Mouse (Mus musculus): ENCODE results near the gene Aspscr1. TPM values are rescaled to one million over a fixed set of nuclear protein-coding genes. Genes with fewer than 3 reads are reported as not detected.
"Not testable (repeated sequence)": the region's sequence is repeated elsewhere in the genome, so short reads cannot be mapped to it uniquely, and the experiment has no call there.

Aspscr1 gene
- total RNA-seq, 2 experiments from 2014 or later: 62.6 to 77.7 TPM

DNA sequence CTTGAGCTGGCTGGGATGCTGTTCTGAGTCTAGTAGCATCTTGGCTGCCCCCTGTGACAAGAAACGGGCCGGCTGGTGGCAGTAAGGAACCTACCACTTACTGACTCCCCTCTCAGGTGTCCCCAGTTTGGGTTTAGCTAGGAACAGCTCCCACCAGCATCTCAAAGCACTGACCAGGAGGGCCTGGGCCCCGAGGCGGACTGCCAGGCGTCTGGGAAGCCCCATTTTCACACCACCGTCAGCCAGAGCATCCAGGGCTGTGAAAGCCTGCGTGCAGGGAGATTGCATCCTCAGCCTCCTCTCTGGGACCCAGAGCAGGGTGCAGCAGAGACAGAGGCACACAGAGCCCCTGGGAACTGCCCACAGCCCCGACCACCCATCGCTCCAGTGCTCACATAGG lies 31.5 kb upstream of the Aspscr1 start:
- no peak for DNase-seq (ENCODE audit: low spot score in 2 of 2)

DNA sequence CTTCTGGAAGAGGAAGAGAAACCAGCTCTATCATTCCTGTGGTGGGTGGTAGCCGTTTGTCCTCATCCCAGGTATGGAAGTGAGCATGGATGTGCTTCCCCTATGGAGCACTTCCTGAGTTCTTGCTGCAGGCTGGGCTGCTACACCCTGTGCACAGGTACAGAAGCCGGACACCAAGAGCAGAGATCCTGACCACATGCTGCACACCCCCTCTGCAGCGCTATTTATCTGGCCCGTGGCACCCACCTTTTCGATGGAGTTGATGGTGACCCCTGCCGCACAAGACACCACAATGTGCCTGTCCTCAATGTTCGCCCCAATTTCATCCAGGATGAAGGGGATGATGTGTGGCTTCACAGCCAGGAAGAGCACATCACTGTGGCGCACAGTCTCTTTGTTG lies 30.9 kb upstream of the Aspscr1 start:
- DNase-seq (ENCODE audit: low spot score in 2 of 2): no peak

DNA sequence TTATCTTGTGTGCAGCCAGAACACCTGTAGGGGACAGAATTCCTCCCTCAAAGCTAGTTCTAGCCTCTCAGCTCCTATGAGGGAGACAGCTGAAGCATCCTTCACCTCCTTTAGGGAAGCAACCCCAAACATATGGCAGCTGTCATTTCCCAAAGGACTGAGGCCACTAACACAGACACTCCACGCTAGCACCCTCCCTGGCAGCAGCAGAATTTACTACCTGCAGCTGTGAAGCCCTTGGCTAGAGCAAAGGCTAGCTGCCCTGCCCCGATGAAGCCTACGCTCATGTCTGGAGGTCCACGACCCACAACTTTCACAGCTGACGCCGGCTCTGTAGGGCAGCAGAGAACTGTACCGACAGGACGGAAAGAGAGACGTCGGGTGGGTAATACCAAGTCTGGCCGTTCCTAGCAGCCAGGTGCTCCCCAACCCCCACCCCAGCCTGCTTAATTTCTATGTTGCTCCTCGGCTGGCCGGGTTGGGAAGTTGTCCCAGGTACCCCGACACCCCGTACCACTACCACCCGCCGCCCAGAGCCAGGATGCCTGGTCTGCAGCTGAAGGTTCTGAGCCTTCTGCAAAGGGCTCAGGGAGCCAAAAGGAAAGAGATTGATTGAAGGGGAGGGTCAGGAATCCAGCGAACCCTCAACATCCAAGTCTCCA lies 29.7 kb upstream of the Aspscr1 start:
- DNase-seq (ENCODE audit: low spot score in 2 of 2): no peak

DNA sequence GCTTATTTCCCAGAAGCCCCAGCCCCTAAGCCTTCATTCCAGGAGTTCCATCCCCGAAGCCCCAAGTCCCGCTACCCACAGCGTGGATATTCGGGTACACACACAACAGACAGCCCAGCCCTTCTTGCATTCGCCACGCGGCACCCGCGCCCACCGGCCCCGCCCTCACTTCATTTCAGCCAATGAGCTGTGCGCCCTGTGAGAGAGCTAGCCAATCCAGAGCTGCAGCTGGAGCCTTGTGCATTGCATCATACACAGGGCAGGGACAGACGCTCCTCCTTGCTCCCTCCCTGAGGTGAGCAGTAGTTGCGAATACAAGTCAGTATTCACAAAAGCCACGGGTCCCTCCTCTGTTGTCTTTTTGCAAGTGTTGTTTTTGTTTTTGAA lies 29.2 kb upstream of the Aspscr1 start, which contains the start of gene Pycr1:
Gene Pycr1, minus strand, starts transcription at position 169 of the 387 bp plus-strand sequence.
- DNase-seq (ENCODE audit: low spot score in 2 of 2): peak; percentile 85 to 89

DNA sequence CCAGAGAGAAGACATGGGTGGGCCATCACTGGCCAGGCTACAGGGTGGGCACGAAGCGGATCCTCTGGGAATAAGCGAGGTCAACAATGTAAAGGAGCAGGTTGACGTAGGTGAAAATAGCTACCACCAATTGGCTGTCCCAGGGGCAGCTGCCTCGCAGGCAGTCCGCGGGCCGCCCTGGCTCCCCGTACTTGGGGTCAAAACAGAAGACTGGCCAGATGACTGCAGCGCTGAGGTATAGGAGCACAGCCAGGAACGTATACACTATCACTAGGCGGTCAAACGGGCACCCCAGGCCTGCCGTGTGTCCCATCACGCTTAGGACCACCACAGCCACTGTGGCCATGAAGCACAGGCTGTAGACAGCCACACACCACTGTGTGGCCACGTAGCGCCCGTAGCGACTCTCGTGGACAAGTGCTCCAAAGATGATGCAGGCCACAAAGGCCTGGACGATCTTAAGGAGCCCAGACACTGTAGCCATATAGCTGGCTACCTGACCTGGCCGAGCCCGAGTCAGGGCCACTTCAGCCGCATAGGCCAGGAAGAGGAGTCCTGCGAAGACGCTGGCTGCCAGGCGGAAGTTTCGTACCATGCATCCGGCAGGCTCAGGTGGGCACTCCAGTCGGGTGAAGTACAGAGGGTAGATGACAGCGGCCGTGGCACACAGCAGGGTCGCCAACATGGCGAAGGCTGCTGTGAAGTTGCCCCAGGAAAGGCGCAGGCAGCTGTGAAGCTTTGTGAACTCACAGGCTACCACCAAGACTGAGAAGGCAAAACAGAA lies 25.5 kb upstream of the Aspscr1 start:
- no peak for DNase-seq (ENCODE audit: low spot score in 2 of 2)

DNA sequence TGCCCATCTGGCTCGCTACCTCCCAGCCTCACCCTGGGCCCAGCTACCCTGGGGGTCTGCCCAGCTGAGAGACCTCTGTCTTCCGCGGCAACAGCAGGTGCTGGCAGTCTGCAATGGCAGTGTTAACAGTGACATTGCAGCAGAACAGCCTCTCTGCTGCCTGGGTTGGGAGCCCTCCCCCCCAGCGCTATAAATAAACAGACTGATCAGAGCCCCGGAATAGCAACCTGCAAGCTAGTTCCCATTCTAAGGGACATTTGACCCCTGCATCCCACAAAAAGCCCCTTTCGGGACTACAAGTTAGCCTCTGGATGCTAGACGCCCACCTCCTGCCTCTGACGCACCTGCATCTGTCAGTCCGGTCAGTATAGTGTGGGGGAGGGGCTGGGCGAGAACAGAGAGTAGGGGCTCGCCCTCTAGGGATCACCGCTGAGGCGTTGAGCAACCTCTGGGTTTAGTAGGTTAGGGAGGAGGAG lies 24.7 kb upstream of the Aspscr1 start, which contains the start of gene Myadml2:
Gene Myadml2, minus strand, starts transcription at position 158 of the 476 bp plus-strand sequence.
- DNase-seq (ENCODE audit: low spot score in 2 of 2): no peak

DNA sequence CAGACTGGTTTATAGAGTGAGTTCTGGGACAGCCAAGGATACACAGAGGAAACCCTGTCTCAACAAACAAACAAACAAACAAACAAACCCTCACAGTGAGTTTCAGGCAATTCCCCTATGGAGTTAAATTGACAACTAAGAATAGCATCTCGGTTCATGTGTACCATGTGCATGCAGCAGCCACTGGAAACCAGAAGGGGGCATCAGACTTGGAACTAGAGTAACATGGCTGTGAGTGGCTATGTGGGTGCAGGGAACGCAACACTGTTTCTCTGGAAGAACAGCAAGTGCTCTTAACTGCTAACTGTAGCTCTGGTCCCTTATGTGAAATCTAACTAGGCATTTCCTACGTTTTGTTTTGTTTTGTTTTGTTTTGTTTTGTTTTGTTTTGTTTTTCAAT lies 20.9 kb upstream of the Aspscr1 start:
- no peak for DNase-seq (ENCODE audit: low spot score in 2 of 2)

DNA sequence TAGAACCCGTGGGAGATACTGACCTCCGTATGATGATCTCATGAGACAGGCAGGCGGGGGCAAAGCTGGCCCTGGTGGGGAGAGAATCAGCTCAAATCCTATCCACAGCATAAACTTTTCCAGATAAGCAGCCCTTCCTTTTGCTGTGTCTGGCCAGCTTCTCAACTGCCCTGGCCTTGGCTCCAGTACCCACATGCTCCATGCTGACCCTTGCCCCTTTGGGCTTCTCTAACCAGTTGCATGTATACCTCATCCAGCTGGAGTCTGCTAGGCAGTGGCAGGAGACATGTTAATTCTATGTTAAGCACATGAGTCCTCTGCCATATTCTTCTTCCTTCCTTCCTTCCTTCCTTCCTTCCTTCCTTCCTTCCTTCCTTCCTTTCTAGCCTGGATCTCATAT lies 18.0 kb upstream of the Aspscr1 start:
- no peak for DNase-seq (ENCODE audit: low spot score in 2 of 2)

DNA sequence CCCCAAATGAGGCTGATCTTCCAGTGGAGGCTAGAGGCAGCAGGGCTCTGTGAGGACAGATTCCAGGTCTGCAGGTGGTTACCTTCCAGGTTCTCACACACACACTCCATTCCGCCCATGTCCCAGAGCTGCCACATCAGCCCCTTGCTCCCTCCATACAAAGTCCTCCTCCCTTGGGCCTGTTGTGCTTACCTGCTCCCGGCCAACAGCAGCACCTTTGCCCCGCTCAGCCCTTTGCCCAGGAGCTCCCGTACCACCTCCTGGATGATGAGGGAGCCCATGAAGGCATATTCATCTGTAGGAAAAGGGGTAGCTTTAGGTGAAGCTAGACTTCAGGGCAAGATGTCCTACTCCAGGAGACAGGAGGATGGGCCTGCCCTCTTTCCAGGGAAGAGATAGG lies 15.5 kb upstream of the Aspscr1 start:
- DNase-seq (ENCODE audit: low spot score in 2 of 2): no peak

DNA sequence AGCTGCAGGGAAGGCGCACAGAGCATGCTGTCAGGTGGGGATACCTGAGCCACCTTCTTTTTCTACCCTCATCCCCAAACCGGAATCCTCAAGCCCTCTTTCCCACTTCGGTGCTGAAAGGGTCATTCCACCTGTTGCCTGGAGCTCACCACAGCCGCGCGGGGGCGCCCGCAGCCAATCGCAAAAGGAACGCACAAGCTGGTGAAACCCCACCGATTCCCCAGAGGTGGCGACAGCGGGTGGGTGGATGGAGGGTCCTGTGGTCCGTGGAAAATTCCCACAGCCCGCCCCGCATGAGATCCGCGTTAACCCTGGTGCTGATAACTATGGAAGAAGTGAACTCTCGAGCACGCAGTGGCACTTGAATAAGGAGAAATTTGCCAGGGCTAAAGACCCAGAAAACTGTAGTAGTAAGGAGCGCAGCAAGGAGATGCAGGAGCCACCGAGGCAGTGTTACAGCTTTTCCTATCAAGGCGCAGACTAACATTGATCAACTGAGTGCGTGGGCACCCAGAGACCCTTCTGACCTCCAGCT lies 13.8 kb upstream of the Aspscr1 start:
- DNase-seq (ENCODE audit: low spot score in 2 of 2): peak; percentile 78 to 82

DNA sequence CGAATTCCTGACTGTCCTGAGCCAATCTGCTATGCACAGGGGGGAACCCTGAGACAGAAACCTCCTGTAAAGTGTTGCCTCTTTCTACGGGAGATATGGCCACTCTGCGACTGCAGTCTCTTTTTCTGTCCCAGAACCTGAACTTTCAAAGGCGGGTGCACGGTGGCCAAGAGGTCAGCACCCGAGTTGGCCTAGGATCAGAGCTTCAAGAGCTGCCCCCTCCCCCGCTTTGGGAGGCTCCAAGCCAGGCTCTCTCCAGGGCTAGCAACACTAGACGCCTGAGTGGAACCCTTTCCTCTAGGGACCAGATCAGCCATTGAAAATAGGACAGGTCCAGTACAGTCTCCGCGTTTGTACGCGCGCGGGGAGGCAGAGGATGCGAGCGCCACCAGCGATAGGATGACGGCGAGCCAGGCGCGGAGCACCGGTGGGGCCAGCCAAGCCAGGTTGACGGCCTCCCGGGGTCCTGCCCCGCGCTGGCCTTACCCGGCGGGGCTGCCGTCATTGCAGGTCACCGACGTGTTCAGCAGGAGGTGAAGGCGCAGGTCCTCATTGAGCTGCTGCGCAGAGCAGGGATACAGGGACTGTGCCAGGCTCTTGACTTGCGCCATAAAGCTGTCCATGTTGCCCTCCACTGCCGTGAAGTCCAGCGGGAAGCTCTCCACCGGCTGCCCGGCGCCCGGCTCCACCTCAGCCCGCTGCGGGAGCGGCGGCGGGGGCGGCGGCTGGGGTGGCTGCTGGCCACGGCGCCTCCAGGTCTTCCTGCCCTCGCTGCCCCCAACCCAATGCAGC lies 13.1 kb upstream of the Aspscr1 start:
- DNase-seq (ENCODE audit: low spot score in 2 of 2): peak in 1 of 2 experiments; percentile 17

DNA sequence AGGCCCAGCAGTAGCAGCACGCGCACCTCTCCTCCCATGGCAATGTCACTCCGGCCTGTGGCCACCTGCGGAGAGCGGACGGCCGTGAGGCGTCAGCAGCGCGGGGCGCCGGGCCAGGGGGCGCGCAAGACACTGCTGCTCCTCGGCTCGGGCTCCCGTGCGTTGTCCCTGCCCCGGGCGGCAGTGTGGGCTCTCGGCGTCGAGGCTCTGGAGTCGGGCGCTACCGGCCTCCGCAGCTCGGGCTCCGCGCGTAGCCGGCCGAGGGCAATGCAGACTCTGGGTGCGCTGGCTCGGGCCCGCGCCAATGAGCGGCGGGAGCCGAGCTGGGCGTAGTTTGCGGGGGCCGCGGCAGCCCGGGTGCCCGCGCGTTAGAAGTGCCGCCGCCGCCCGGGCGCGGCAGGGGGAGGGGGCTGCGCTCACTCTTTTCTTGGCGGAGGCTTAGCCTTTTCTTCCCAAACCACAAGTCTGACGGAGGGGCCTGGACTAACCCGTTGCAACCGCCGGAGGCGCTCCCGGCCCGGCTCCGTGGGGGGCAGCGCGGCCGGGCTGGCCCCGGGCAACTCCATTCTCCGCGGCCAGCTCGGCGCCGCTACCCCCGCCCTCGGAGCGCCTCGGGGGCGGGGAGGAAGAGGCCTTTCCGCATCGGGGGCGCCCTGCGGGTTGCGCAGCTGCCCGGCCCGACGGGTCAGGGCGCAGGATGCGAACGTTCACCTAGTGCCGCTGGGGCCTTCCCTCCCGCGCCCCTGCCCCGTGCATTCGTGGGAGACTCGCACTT lies 12.3 kb upstream of the Aspscr1 start:
- peak; percentile 38 to 40 for DNase-seq (ENCODE audit: low spot score in 2 of 2)

DNA sequence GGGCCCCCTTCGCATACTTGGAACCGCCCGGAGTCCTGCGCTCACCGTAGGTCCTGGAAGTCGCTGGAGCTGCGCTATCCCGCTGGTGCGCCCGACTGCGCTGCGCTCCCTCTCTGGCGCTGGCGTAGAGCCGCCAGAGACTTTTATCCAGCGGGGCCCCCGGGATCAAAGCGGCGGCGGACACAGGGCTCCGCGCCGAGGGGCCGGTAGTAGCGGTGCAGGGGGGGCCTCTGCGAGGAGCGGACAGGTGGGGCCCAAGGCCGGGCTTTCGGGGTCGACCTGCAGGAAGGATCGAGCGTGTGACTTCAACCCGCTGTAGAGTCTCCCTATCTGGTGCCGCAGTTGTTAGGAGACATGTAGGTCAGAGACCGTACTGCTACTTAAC lies 11.7 kb upstream of the Aspscr1 start, which contains the start of gene Notum:
Gene Notum, minus strand, starts transcription at position 100 of the 385 bp plus-strand sequence.
- DNase-seq (ENCODE audit: low spot score in 2 of 2): peak in 1 of 2 experiments; percentile 28

DNA sequence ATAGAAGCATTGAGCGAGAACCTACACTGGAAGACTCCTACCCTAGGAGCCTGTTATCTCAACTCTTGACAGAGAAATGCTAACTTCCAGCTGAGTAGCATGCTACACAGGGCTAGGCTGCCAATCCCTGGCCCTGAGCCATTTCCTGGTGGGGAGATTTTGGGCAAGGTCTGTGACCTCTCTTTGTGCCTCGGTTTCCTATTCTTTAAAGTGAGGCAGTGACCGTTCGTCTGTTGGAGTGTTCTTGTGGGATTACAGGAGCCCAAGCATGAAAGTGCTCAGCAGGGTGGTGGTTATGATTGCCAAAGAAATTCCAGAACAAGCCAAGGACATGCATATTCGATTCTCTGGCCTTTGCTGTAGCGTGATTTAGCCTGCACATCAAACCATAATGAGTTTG lies 10.0 kb upstream of the Aspscr1 start:
- DNase-seq (ENCODE audit: low spot score in 2 of 2): no peak

DNA sequence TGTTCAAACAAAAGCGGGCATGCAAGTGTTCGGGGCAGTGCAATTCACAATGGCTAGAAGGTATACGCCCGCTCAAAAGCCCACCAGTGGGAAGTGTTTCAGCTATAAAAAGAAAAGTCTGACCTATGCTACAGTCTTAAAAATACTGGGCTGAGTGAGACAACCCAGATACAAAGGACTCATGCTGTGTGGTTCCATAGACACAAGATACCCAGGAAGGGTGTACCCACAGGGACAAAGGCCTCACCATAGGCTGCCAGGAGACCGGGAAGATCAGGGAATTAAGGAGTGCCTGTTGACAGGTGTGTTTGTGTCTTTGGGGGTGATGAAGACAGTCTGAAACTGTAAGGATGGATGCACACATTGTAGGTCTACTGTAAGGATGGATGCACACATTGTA lies 9.1 kb upstream of the Aspscr1 start:
- no peak for DNase-seq (ENCODE audit: low spot score in 2 of 2)

DNA sequence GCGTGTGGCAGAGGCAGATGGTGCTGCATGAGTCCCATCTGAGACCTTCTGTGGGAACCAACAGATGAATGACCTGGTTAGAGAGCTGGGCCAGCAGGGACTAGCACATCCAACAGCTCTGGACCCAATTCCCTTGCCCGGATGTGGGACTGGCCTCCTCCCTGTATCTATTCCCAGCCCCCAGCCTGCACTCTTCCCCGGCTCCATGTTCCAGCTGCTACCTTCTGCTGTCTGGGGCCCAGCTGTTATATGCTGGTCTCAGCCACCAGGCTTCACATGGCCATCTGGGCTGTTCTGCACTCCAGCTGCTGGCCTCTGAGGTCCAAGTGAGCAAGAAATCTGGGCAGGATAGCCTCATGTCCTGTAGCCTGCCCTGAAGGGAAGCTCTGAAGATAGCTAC lies 7.4 kb upstream of the Aspscr1 start:
- no peak for DNase-seq (ENCODE audit: low spot score in 2 of 2)

DNA sequence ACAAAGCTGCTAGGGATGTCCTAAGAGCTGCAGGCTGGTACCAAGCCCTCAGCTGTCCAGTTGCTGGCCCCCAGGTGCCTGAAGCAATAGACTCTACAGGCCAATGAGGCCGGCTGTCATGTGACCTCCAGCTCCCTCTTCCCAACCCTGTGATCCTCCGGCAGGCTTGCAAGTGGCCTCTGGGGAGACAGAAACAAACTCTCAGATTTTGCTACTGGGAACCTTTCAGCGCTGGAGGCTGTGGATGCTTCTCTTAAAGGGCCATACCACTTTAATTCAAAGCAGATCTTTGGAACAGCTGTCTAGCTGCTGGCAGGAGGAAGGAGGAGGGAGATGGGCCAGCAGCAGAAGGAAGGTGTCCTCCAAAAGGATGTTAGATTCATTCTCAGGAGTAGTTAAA lies 6.2 kb upstream of the Aspscr1 start:
- no peak for DNase-seq (ENCODE audit: low spot score in 2 of 2)

DNA sequence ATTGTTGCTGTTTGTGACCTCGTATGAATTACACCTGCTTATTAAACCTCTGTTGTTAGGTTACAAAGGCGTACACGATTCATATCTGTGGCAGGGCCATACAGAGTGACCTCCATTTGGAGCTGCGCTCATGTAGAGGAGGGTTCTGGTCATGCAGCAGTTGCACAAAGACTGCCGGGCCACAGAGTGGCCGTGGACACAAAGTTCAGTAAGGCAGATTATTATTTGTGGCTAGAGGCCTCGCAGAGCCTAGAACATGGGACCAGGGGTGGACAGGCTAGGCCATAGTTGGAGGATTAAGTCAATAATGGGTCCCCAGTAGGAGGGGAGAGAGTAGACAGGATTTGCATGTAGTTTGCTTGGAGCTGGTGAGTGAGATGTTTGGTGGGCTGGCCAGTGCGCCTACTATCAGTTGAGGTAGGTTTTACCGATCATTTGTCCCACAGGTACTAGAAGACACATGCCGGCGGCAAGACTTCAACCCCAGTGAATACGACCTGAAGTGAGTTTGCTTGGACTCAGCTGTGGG lies 885 bp downstream of the Aspscr1 start:
- DNase-seq (ENCODE audit: low spot score in 2 of 2): peak in 1 of 2 experiments; percentile 24

DNA sequence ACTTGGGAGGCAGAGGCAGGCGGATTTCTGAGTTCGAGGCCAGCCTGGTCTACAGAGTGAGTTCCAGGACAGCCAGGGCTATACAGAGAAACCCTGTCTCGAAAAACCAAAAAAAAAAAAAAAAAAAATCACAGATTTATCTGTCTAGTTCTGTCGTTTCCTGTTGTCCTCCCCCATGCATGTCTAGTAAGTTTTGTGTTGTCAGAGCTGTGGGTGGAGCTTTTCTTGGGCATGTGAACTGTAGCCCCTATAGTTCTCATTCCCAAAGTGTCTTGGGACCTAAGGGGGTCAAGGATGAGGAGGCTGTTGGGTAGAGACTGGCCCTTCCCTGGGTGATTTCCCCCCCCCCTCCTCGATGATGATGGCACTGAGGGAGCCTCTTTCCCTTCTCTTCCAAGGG lies 3.1 kb downstream of the Aspscr1 start:
- DNase-seq (ENCODE audit: low spot score in 2 of 2): not testable (repeated sequence)

DNA sequence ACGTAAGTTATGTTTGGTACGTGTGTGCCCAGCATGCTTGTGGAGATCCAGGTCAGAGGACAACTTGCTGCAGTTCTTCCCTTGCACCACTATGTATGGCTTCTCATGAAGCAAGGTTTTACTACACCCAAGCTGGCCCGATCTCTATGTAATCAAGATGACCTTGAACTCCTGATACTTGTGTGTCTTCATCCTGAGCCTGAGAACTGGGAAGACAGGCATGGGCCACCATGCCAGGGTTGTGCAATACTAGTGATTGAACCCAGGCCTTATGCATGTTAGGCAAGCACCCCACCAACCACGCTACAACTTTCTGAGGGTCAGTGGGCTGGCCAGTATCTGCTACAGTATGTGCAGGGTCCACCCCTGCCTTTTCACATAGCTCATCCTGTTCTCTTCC lies 4.2 kb downstream of the Aspscr1 start:
- no peak for DNase-seq (ENCODE audit: low spot score in 2 of 2)
